Mouse (Mus musculus): Measurements from ENCODE around the gene Zbtb20.

The Zbtb20 gene

DNA sequence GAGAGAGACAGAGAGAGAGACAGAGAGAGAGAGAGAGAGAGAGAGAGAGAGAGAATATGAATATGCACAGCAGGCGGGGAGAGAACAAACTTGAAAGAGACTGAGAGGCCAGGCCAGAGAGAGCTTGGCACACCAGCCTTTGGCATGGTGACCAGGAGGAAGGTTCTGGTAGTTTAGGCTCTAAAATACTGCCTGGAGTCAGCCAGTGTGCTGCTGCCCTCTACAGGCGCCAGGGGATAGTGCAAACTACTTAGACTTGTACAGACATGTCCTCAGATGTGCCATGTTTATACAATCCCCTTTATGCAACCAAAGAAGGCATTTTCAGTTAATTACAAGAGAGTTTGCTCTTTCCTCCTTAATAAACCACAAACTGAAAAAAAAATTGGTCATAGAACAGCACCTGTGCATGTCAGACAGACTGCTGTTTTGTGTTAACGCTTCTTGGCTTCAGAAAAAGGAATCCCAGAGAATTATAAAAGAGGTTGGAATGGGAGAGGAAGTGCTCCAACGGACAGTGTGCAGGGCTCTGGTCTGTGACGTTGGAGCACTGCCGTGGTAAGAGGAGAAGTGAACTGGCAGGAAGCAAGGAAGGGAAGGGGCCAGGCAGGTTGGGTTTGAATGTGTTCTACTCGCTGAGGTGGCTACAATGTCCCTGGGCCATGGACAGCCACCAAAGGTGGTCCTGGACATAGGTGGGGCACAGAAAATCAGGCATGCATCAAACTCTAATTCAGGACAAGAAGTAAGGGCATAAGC is 698.5 kb downstream of the Zbtb20 start:
- H3K27me3 ChIP-seq (ENCODE audit: control insufficient read depth, insufficient read depth, low read length, poor library complexity, severe bottlenecking) = no peaks in the 10 kb centered on the region
- no peaks in the 10 kb centered on the region for H3K36me3 ChIP-seq (ENCODE audit: control insufficient read depth, insufficient read depth, low read length, poor library complexity, severe bottlenecking)
- DNase-seq (ENCODE audit: low read depth, low spot score) = peak; percentile 77

DNA sequence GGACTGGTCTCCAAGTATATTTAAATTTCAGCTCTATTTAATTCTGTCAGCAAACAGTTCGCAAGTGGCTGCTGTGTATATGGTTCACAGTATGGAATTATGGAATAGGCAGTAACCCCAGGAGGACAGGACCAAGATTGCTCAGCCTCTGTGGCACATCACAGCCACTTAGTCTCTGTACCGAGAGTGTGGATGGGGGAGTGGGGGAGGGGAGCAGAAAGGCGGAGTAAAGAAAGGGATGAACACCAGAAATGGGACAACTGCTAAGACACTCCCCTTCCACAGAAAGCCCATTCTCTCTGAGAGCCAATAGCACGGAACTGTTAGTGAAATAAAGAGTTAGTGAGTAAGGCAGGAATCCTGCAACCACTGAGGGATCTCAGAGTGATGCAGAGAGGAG is 699.4 kb downstream of the Zbtb20 start:
- DNase-seq (ENCODE audit: low read depth, low spot score) = no peak
- no peaks in the 10 kb centered on the region for H3K27me3 ChIP-seq (ENCODE audit: control insufficient read depth, insufficient read depth, low read length, poor library complexity, severe bottlenecking)
- no peaks in the 10 kb centered on the region for H3K36me3 ChIP-seq (ENCODE audit: control insufficient read depth, insufficient read depth, low read length, poor library complexity, severe bottlenecking)

DNA sequence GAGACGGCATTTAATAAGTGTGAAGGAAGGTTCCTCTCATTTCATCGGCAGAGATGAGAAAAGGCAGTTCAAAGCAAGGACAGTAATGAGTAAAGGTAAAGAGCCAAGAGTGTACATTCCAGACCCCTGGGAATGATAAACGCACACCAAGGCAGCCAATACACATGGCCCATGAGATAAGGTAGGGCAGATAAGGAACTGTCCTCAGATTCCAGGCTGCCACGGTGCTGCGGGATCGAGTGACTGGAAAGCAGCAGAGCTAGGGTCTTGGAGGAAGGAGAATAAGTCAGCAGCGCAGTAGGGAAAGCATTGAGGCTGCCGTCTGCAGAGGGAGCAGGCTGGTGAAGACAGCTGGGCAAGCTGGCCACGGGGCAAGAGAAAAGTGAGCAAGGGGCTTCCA is 699.8 kb downstream of the Zbtb20 start:
- no peak for DNase-seq (ENCODE audit: low read depth, low spot score)
- no peaks in the 10 kb centered on the region for H3K36me3 ChIP-seq (ENCODE audit: control insufficient read depth, insufficient read depth, low read length, poor library complexity, severe bottlenecking)
- no peaks in the 10 kb centered on the region for H3K27me3 ChIP-seq (ENCODE audit: control insufficient read depth, insufficient read depth, low read length, poor library complexity, severe bottlenecking)

DNA sequence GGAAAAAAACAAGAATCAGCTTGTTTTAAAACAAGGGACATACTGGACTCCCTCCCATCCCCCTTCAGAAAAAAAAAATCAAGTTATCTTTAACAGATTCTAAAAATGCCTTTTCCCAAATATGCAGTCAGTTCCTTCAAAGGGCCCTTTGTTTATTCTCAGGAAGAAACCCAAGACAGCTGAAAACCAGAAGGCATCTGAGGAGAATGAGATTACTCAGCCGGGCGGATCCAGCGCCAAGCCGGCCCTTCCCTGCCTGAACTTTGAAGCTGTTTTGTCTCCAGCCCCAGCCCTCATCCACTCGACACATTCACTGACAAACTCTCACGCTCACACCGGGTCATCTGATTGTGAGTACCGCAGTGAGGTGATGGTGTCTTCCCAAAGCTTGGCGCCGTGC is 701.7 kb downstream of the Zbtb20 start:
- Histone ChIP-seq H3K36me3 (ENCODE audit: control insufficient read depth, insufficient read depth, low read length, poor library complexity, severe bottlenecking) (no peaks in the 10 kb centered on the region), H3K27me3 (ENCODE audit: control insufficient read depth, insufficient read depth, low read length, poor library complexity, severe bottlenecking) (no peaks in the 10 kb centered on the region)
- no peak for DNase-seq (ENCODE audit: low read depth, low spot score)

DNA sequence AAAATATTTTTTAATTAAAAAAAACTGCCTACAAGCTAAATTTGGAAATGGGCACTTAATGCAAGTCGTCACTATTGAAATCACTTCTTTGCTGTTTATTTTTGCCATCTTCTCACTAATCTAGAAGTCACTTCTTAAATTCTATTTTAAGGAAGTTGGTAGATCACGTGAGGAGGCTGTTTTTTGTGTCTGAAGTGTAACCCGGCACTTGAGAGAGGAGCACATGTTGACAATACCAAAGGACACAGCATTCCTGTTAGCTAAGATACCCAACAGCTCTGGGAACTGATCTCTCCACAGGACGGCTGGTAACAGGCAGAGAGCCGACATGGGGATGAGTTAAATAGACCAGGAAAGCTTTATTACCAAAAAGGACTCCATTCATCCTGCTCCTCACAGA is 702.7 kb downstream of the Zbtb20 start:
- DNase-seq (ENCODE audit: low read depth, low spot score) = peak; percentile 56
- H3K36me3 ChIP-seq (ENCODE audit: control insufficient read depth, insufficient read depth, low read length, poor library complexity, severe bottlenecking) = no peaks in the 10 kb centered on the region
- H3K27me3 ChIP-seq (ENCODE audit: control insufficient read depth, insufficient read depth, low read length, poor library complexity, severe bottlenecking) = no peaks in the 10 kb centered on the region

DNA sequence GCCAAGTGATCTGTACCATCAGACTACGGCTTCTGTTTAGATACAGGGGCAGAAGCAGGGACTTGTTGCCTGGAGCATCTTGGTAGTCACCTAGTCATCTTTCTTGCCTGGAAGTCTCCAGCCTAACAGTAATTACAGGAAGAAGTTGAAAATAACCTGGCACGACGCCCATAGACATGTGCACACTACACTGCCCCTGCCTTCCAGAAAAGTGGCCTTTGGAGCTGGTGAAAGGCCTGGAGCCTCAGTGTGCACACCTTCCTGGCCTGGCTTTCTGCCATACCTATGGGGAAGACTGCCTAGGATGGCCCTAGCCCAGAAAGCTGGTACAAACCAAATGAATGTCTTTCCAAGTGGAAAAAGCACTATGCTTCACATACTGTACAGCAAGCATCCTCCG is 703.4 kb downstream of the Zbtb20 start:
- no peaks in the 10 kb centered on the region for H3K36me3 ChIP-seq (ENCODE audit: control insufficient read depth, insufficient read depth, low read length, poor library complexity, severe bottlenecking)
- DNase-seq (ENCODE audit: low read depth, low spot score) = no peak
- H3K27me3 ChIP-seq (ENCODE audit: control insufficient read depth, insufficient read depth, low read length, poor library complexity, severe bottlenecking) = no peaks in the 10 kb centered on the region

DNA sequence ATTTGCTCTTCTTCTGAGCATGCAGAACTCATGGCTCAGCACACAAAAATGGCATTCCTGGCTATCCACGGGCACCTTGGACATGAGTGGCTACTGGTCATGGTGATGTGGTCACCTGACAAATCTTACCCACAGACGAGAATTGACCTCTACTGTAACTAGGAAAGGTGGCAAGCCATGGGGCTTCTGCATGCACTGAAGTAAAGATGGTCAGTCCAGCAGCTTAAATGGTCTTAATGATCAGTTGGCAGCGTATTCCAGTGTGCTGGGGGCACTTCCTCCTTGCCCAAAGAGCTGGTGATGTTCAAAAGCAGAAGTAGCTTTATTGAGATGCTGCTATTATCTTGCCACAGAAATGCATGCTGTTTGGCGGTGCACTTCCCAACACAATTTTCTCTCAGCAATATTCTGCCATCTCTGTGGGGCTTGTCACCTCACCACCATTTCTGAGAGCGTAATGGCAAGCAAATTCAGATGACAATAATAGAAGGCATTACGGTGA is 704.7 kb downstream of the Zbtb20 start:
- peak; percentile 32 for DNase-seq (ENCODE audit: low read depth, low spot score)
- Histone ChIP-seq H3K27me3 (ENCODE audit: control insufficient read depth, insufficient read depth, low read length, poor library complexity, severe bottlenecking) (no peaks in the 10 kb centered on the region), H3K36me3 (ENCODE audit: control insufficient read depth, insufficient read depth, low read length, poor library complexity, severe bottlenecking) (no peaks in the 10 kb centered on the region)

DNA sequence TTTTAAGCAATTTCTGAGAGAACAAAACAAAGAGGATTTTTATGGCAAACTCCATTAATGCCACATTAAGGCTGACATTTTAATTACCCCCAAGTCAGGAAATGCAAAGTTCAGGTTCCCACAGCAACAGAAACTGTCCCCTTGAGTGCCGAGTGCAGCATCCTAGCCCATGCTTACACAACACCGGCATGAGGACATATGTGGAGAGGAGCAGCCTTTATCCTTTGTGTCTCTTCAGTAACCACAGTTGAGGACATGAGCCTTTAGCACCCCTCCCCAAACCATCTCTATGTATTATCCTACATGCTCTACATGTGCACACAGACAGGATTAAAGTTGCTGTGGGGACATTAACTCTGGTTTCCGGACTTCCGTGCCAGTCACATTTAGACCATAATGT is 705.9 kb downstream of the Zbtb20 start:
- DNase-seq (ENCODE audit: low read depth, low spot score) = no peak
- H3K27me3 ChIP-seq (ENCODE audit: control insufficient read depth, insufficient read depth, low read length, poor library complexity, severe bottlenecking) = no peaks in the 10 kb centered on the region
- H3K36me3 ChIP-seq (ENCODE audit: control insufficient read depth, insufficient read depth, low read length, poor library complexity, severe bottlenecking) = no peaks in the 10 kb centered on the region

DNA sequence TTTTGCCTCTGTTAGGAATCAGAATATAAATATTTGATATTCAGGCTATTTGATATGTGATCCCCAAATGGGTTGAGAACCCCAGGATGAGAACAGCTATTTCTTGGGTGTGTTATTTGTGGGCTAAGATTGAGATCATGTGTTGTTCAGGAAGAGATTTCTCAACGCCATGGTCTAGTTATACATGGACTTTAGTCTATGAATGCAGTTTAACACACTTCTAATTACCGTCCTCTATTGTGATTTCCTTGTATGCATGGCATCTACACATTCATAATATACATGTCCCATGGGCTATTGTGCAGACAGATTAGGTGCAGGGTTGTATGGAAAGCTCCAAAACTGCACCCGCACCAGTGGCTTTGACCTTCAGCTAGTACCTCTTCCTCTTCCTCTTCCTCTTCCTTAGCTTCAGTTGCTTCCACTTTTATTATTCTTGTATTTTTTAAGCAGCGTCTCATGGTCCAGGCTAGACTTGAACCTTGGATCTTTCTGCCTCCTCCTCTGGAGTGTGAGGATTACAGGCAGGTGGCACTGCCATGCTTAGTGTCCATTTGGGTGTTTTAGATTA is 711.3 kb downstream of the Zbtb20 start:
- no peaks in the 10 kb centered on the region for H3K36me3 ChIP-seq (ENCODE audit: control insufficient read depth, insufficient read depth, low read length, poor library complexity, severe bottlenecking)
- DNase-seq (ENCODE audit: low read depth, low spot score) = no peak
- no peaks in the 10 kb centered on the region for H3K27me3 ChIP-seq (ENCODE audit: control insufficient read depth, insufficient read depth, low read length, poor library complexity, severe bottlenecking)

DNA sequence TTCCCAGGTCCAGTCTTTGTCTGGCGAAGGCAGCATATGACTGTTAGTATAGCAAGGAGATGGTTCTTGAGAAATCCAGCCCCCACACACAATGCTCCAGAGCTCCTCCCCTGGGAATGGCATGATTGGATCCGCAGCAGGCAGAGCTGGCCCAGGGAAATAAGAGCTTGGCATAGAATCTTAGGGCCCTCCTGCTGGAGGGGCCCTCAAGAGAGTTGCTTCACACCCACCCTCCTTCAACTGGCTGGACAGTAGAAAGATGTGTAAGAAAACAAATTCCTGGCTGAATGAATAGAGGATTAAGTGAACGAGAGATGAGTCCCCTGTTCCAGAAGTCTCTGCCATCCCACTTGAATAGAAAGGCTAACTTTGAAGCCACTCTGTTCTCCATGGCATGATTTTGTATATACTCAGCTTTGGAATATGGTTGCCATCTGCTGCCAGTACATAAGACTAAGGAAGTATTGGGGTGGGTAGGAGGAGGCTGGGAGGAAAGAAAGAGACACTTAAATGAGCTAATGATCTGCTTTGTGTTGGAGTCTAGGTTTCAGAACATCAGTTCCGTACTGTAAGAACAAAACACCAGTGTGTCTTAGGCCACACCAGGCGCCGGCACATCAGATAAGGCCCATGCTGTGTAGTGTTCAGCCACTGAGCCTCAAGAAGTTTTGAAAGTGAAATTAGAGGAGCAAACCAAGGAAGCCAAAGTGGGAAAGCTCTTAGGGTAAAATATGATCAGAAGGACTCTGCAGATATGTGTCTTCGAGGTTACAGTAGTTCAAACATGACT is 715.2 kb downstream of the Zbtb20 start:
- no peak for DNase-seq (ENCODE audit: low read depth, low spot score)
- Histone ChIP-seq H3K27me3 (ENCODE audit: control insufficient read depth, insufficient read depth, low read length, poor library complexity, severe bottlenecking) (no peaks in the 10 kb centered on the region), H3K36me3 (ENCODE audit: control insufficient read depth, insufficient read depth, low read length, poor library complexity, severe bottlenecking) (no peaks in the 10 kb centered on the region)

DNA sequence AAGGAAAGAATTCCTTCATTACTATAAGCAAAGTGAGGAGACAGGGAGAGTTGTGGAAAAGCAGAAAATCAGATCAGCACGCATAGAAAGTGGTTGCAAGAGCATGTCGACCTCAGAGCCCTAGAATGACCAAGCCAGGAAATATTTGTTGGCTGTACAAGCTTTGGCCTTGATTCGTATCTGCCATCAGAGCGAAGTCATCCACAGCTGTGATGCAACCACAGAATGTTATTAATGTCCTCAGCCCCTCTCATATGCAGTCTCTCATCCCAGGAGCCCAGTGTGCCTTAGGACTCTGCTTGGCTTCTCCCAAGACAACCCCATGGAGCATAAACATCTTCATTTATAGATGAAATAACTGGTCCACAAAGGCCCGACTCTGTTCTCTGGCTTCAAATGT is 716.4 kb downstream of the Zbtb20 start:
- no peak for DNase-seq (ENCODE audit: low read depth, low spot score)
- Histone ChIP-seq H3K27me3 (ENCODE audit: control insufficient read depth, insufficient read depth, low read length, poor library complexity, severe bottlenecking) (no peaks in the 10 kb centered on the region), H3K36me3 (ENCODE audit: control insufficient read depth, insufficient read depth, low read length, poor library complexity, severe bottlenecking) (no peaks in the 10 kb centered on the region)

DNA sequence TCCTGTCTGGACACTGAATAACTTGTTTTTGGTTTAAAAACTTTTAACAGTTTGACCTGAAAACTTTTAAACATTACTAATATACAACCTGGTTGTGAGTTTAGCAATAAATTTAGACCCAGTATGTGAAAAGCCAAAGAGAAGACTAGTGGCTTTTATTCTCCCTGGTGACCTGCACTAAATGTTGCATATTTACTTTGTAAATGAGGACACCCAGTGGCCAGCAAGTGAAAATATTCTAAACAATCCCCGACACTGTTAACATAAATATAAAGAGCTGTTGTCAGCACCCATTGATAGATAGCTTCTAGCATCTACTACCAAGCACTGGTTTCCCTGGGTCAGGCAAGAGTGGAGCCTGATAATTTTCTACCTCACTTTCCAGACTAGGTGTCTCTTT is 717.1 kb downstream of the Zbtb20 start:
- peak; percentile 34 for DNase-seq (ENCODE audit: low read depth, low spot score)
- Histone ChIP-seq H3K27me3 (ENCODE audit: control insufficient read depth, insufficient read depth, low read length, poor library complexity, severe bottlenecking) (no peaks in the 10 kb centered on the region), H3K36me3 (ENCODE audit: control insufficient read depth, insufficient read depth, low read length, poor library complexity, severe bottlenecking) (no peaks in the 10 kb centered on the region)

DNA sequence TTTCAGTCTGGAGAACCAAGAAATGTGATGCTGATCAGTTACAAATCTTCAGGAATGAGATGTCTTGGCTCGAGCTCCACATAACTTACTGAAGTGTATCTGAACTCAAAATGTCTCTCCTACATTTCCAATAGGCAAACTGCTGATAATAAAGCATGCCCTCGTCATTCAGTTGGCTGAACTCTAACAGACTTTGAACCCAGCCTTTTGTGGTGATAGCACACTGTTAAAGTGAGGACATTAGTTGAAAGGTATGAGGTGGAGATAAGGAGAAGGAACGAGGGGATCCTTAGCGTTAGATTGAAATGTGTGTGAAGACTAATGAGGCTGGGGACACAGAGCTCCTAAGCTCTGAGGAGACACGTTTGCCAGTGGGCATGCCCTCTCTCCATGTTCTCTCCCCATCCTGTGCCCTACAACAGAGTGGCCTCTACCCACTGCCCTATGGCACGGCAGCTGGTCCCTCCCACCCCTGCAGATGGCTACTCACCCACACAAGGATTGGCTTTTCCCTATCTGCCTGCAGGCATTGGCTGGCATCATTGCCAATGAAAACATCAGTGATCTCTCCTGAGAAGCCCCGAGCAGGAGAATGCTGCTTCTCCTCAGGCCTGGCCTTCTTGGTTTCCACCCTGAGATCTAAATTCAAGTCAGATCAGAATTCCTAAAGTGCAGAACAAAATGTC is 721.8 kb downstream of the Zbtb20 start:
- no peak for DNase-seq (ENCODE audit: low read depth, low spot score)
- H3K27me3 ChIP-seq (ENCODE audit: control insufficient read depth, insufficient read depth, low read length, poor library complexity, severe bottlenecking) = no peaks in the 10 kb centered on the region

DNA sequence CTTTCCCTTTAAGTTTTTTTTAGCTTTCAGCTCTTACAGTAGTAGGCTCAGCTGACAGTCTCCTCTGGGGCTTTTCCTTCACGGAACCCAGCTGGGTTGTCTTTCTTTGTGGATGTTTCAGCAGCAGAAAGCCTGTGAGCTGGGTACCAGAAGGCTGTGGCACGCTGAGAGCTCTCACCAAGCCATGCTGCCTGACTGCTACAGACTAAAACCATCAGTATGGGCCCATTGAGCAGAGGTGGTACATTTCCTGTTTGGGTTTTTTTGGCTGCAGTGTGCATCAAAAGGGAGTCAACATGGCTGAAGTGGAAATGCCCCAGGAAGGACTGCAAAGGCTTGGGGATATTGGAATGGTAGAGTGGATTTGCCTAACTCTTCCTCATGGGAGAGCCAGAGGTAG is 724.0 kb downstream of the Zbtb20 start:
- no peak for DNase-seq (ENCODE audit: low read depth, low spot score)
- no peaks in the 10 kb centered on the region for H3K36me3 ChIP-seq (ENCODE audit: control insufficient read depth, insufficient read depth, low read length, poor library complexity, severe bottlenecking)
- no peaks in the 10 kb centered on the region for H3K27me3 ChIP-seq (ENCODE audit: control insufficient read depth, insufficient read depth, low read length, poor library complexity, severe bottlenecking)

More for the DNA sequence above, 721.8 kb downstream of the Zbtb20 start:
- H3K36me3 ChIP-seq (ENCODE audit: control insufficient read depth, insufficient read depth, low read length, poor library complexity, severe bottlenecking) = no peaks in the 10 kb centered on the region

DNA sequence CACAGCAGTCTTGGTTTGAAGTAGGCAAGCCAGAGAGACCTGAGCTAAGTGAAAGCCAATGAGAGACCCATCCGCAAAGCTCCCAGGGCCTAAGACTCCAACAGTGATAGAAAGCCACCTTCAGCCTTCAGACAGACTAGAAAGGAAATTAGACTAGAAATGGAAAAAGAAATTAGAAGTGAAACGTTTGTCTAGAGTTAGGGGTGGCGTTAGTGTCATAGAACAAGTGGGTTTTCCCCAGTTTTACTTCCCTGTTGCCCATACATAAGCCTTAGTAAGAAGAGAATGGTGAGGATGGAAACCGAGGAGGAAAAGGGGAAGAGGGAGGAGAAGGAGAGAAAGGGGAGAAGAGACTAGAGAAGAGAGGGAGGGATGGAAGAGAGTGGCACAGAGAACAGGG is 726.9 kb downstream of the Zbtb20 start:
- H3K27me3 ChIP-seq (ENCODE audit: control insufficient read depth, insufficient read depth, low read length, poor library complexity, severe bottlenecking) = no peaks in the 10 kb centered on the region
- H3K36me3 ChIP-seq (ENCODE audit: control insufficient read depth, insufficient read depth, low read length, poor library complexity, severe bottlenecking) = no peaks in the 10 kb centered on the region
- peak; percentile 2 for DNase-seq (ENCODE audit: low read depth, low spot score)

Data from splenic B cell, adult 2 months (primary cell).